In genomic region chr1:127204817-127205485, GRCm38 (mm10) we compare ENCODE assay signal across 8 mouse cellular contexts. TPM values are rescaled to one million over a fixed set of nuclear protein-coding genes. Genes with fewer than 3 reads are reported as not detected.
DNase-seq lines count a peak whose midpoint lies in the region; ATAC-seq lines count a peak whose summit lies in the region.

TSS of gene Mgat5 (plus strand) at chr1:127205015.

- H3K4me2 ChIP-seq in hindbrain, embryonic 12.5 days (replicated peaks): peak within 1 kb of the TSS; percentile 82

- H3K4me1 ChIP-seq in hindbrain, embryonic 12.5 days: peaks cover 12% of the 10 kb centered on the region

- DNase-seq in Muller cell, postnatal 12 days (ENCODE audit: inconsistent ontology term): peak; percentile 94
- peak; percentile 88 for DNase-seq in cerebellum, adult 9-11 months
- peak; percentile 82 to 94 for DNase-seq in frontal cortex, adult 2 months (ENCODE audit: extremely low spot score in 1 of 2, low spot score in 1 of 2)
- DNase-seq in layer of hippocampus, postnatal 14 days (ENCODE audit: low spot score in 2 of 2): peak; percentile 90 to 92
- peak; percentile 89 for DNase-seq in lung, postnatal 14 days
- DNase-seq in retina, adult 2 months (ENCODE audit: low read depth, low spot score): peak; percentile 78
- DNase-seq in thymus, postnatal 36 days: peak; percentile 93

- H3K36me3 ChIP-seq in hindbrain, embryonic 12.5 days: no peaks in the 10 kb centered on the region

- peak within 1 kb of the TSS; percentile 95 for H3K27ac ChIP-seq in hindbrain, embryonic 12.5 days

- no peaks in the 10 kb centered on the region for H3K9me3 ChIP-seq in hindbrain, embryonic 12.5 days (replicated peaks)

- H3K4me3 ChIP-seq in hindbrain, embryonic 12.5 days: peak within 1 kb of the TSS; percentile 72

- whole genome bisulfite sequencing in hindbrain, embryonic 12.5 days: under 1% methylated on average over 51 of the region's 51 CpGs

- peak within 1 kb of the TSS; percentile 86 for H3K9ac ChIP-seq in hindbrain, embryonic 12.5 days

- H3K27me3 ChIP-seq in hindbrain, embryonic 12.5 days: no peaks in the 10 kb centered on the region

- ATAC-seq in hindbrain, embryonic 12.5 days (ENCODE audit: low FRiP score): peak; percentile 92

RNA-seq across cellular contexts. Expression of gene Mgat5, which starts in this region (rescaled TPM):
- 34.7 and 36.0 TPM in 2 replicates for polyA plus RNA-seq in frontal cortex, adult 2 months (2012; rRNA removed)
- 10.3 and 10.7 TPM in 2 replicates for polyA plus RNA-seq in hindbrain, embryonic 12.5 days (2016; fragmentation: Nextera tagmentation; extraction: Ambion mirVana)
- 10 to 100 TPM; 52.8 to 58.8 TPM for total RNA-seq in layer of hippocampus, postnatal 14 days (2021)

Comparison
In these comparisons a context has a peak if more than half of its experiments do, and no peak if none do; other contexts are left out.
1. Peak in every context shown above with its lines: DNase-seq, ATAC-seq, H3K4me3 ChIP-seq and H3K27ac ChIP-seq.